ENCODE assay signal across 8 mouse cellular contexts in genomic region chr7:44304775-44305641, GRCm38 (mm10). TPM values are rescaled to one million over a fixed set of nuclear protein-coding genes. Genes with fewer than 3 reads are reported as not detected.
A peak's percentile ranks its signal among the peaks of the same experiment; 100 is the strongest.
DNase-seq lines count a peak whose midpoint lies in the region; ATAC-seq and TF ChIP-seq lines count a peak whose summit lies in the region.

No protein-coding gene starts in this region.

- H3K4me1 ChIP-seq in ES-E14 (ENCODE audit: control insufficient read depth in 2 of 2, insufficient read depth in 2 of 2, low read length in 2 of 2, poor library complexity in 1 of 2): peaks cover 1 to 18% of the 10 kb centered on the region in 2 experiments; a peak in 3 of 4 replicates
- peaks cover 12% of the 10 kb centered on the region for H3K4me1 ChIP-seq in forebrain, embryonic 15.5 days
- H3K4me1 ChIP-seq in lung, adult 2 months (ENCODE audit: control insufficient read depth, insufficient read depth, low read length): peaks cover 3% of the 10 kb centered on the region; the same call in 1 of the 2 replicates

- H3K9ac ChIP-seq in ES-E14 (ENCODE audit: insufficient read depth, low read depth, low read length, poor library complexity, severe bottlenecking): peak overlapping the region; percentile 97
- H3K9ac ChIP-seq in forebrain, embryonic 15.5 days (replicated peaks): peak overlapping the region; percentile 92

- WGBS in forebrain, embryonic 15.5 days: under 1% methylated on average over 49 of the region's 49 CpGs
- WGBS in lung, adult 2 months: under 1% methylated on average over 49 of the region's 49 CpGs

- intact Hi-C loops in heart, postnatal 25 days (cut with DNase I): loop anchor here (5.0 kb wide), 1 partner anchor 43 kb away; the partner anchor contains the start of gene Gm15517

- in situ Hi-C loops in ES-E14 (cut with MboI; ENCODE audit: low sequenced_read_pairs in 2 of 2, unreplicated experiment in 2 of 2): no loop called here

- peak; percentile 92 for TF ChIP-seq POLR2A in lung, adult 2 months (IDR thresholded peaks at IDR 0.05; ENCODE audit: borderline replicate concordance, extremely low read depth, low read depth, low read length)

- peak; percentile 95 for ATAC-seq in forebrain, embryonic 15.5 days (replicated peaks)
- peak; percentile 84 for ATAC-seq in neutrophil, adult 5-6 weeks (ENCODE audit: extremely low read depth, insufficient number of reproducible peaks, low FRiP score, poor library complexity, severe bottlenecking)

- peak overlapping the region; percentile 75 to 81 for H3K4me3 ChIP-seq in ES-E14 (ENCODE audit: insufficient read depth in 1 of 2, low read depth in 1 of 2, low read length in 2 of 2, poor library complexity in 1 of 2, severe bottlenecking in 1 of 2)
- H3K4me3 ChIP-seq in forebrain, embryonic 15.5 days: peak overlapping the region; percentile 63
- H3K4me3 ChIP-seq in lung, adult 2 months (replicated peaks; ENCODE audit: extremely low read depth, low read depth, low read length): peak overlapping the region; percentile 76

- peak; percentile 100 for DNase-seq in ES-E14 (ENCODE audit: low read depth, low spot score)
- DNase-seq in cerebellum, adult 11-12 months: peak; percentile 100
- DNase-seq in heart, postnatal 25 days (ENCODE audit: low spot score): peak; percentile 94
- peak; percentile 96 to 98 for DNase-seq in layer of hippocampus, adult 18-20 months (ENCODE audit: low spot score in 2 of 2)
- peak; percentile 95 for DNase-seq in lung, adult 2 months
- DNase-seq in thymus, adult 18-20 months: peak; percentile 91 to 96

- H3K27me3 ChIP-seq in forebrain, embryonic 15.5 days: no peaks in the 10 kb centered on the region

- peak overlapping the region; percentile 62 for H3K4me2 ChIP-seq in forebrain, embryonic 15.5 days (replicated peaks)

- H3K36me3 ChIP-seq in ES-E14 (ENCODE audit: control insufficient read depth, insufficient read depth, low read length, poor library complexity, severe bottlenecking): no peaks in the 10 kb centered on the region
- H3K36me3 ChIP-seq in forebrain, embryonic 15.5 days: no peaks in the 10 kb centered on the region

- peak overlapping the region; percentile 78 for H3K27ac ChIP-seq in ES-E14 (ENCODE audit: insufficient read depth, low read depth, low read length, poor library complexity, severe bottlenecking)
- peak overlapping the region; percentile 93 for H3K27ac ChIP-seq in forebrain, embryonic 15.5 days (replicated peaks)

- H3K9me3 ChIP-seq in ES-E14 (ENCODE audit: control insufficient read depth, insufficient read depth, low read depth, low read length): no peaks in the 10 kb centered on the region
- no peaks in the 10 kb centered on the region for H3K9me3 ChIP-seq in forebrain, embryonic 15.5 days

- TF ChIP-seq CTCF in lung, adult 2 months (IDR thresholded peaks at IDR 0.05; ENCODE audit: insufficient read depth, low read length): no peak

TF ChIP-seq in ES-E14, 5 proteins besides CTCF, POLR2A, EP300 and RAD21:
- TF ChIP-seq MAFK (IDR thresholded peaks at IDR 0.05; ENCODE audit: insufficient read depth, low read depth, low read length) (no peak), HCFC1 (IDR thresholded peaks at IDR 0.05; ENCODE audit: borderline replicate concordance, insufficient read depth, low read length) (peak; percentile 61; the same call in 1 of the 2 replicates), ZNF384 (IDR thresholded peaks at IDR 0.05; ENCODE audit: low read depth, low read length) (no peak), CHD2 (IDR thresholded peaks at IDR 0.05; ENCODE audit: low read depth, low read length) (peak; percentile 98)

RNA-seq across cellular contexts. Expression of gene Clec11a, which starts 1.7 kb away (rescaled TPM):
- total RNA-seq in ES-E14 (2012; rRNA removed): 2.2 TPM in 2 replicates
- 3.7 TPM in 2 replicates for polyA plus RNA-seq in forebrain, embryonic 15.5 days (2015; fragmentation: Nextera tagmentation; extraction: Ambion mirVana)
- 1 to 10 TPM in 1 of 2 experiments, under 1 TPM in 1; 0.87 to 1.0 TPM for total RNA-seq in heart, postnatal 25 days (2021)
- 1 to 10 TPM; 3.3 to 3.6 TPM for total RNA-seq in layer of hippocampus, adult 18-20 months (2021)
- 9.4 and 11.5 TPM in 2 replicates for polyA plus RNA-seq in lung, adult 2 months (2012; rRNA removed)
- 3.3 and 4.3 TPM in 2 replicates for total RNA-seq in neutrophil, adult 5-6 weeks (2017)

RNA-seq across cellular contexts. Expression of gene Shank1, which starts 5.0 kb away (rescaled TPM):
- 1.0 and 1.5 TPM in 2 replicates for total RNA-seq in ES-E14 (2012; rRNA removed)
- 22.0 and 24.2 TPM in 2 replicates for polyA plus RNA-seq in forebrain, embryonic 15.5 days (2015; fragmentation: Nextera tagmentation; extraction: Ambion mirVana)
- total RNA-seq in heart, postnatal 25 days (2021): 1 to 10 TPM; 1.6 to 2.0 TPM
- 100 to 1,000 TPM; 626 to 653 TPM for total RNA-seq in layer of hippocampus, adult 18-20 months (2021)
- 0.44 and 0.65 TPM in 2 replicates for polyA plus RNA-seq in lung, adult 2 months (2012; rRNA removed)
- total RNA-seq in neutrophil, adult 5-6 weeks (2017): 2.1 and 5.9 TPM in 2 replicates

RNA-seq across cellular contexts. Expression of gene Gm15517, which starts 43.8 kb away (rescaled TPM):
- total RNA-seq in ES-E14 (2012; rRNA removed): 1.4 TPM in 1 of 2 replicates, not detected in the other
- not detected in 2 replicates for polyA plus RNA-seq in forebrain, embryonic 15.5 days (2015; fragmentation: Nextera tagmentation; extraction: Ambion mirVana)
- total RNA-seq in heart, postnatal 25 days (2021): not detected
- total RNA-seq in layer of hippocampus, adult 18-20 months (2021): not detected
- not detected in 2 replicates for polyA plus RNA-seq in lung, adult 2 months (2012; rRNA removed)
- total RNA-seq in neutrophil, adult 5-6 weeks (2017): not detected in 2 replicates

RNA-seq across cellular contexts. Expression of gene Acp4, which starts 47.8 kb away (rescaled TPM):
- 0.18 and 0.58 TPM in 2 replicates for total RNA-seq in ES-E14 (2012; rRNA removed)
- polyA plus RNA-seq in forebrain, embryonic 15.5 days (2015; fragmentation: Nextera tagmentation; extraction: Ambion mirVana): not detected in 2 replicates
- total RNA-seq in heart, postnatal 25 days (2021): not detected
- not detected for total RNA-seq in layer of hippocampus, adult 18-20 months (2021)
- polyA plus RNA-seq in lung, adult 2 months (2012; rRNA removed): not detected in 2 replicates
- not detected in 2 replicates for total RNA-seq in neutrophil, adult 5-6 weeks (2017)

RNA-seq across cellular contexts. Expression of gene 2410002F23Rik, which starts 58.5 kb away (rescaled TPM):
- total RNA-seq in ES-E14 (2012; rRNA removed): 127 and 194 TPM in 2 replicates
- 219 and 222 TPM in 2 replicates for polyA plus RNA-seq in forebrain, embryonic 15.5 days (2015; fragmentation: Nextera tagmentation; extraction: Ambion mirVana)
- total RNA-seq in heart, postnatal 25 days (2021): 10 to 100 TPM; 14.1 to 14.5 TPM
- 10 to 100 TPM; 78.3 to 89.3 TPM for total RNA-seq in layer of hippocampus, adult 18-20 months (2021)
- polyA plus RNA-seq in lung, adult 2 months (2012; rRNA removed): 60.0 and 63.7 TPM in 2 replicates
- 55.9 and 59.7 TPM in 2 replicates for total RNA-seq in neutrophil, adult 5-6 weeks (2017)

Comparison
In these comparisons a context has a peak if more than half of its experiments do, and no peak if none do; other contexts are left out.
1. Peak in every context shown above with its lines: DNase-seq, ATAC-seq, H3K4me3 ChIP-seq and H3K27ac ChIP-seq.
2. RNA of gene Shank1, which starts 5.0 kb away (total RNA-seq): 626 to 653 TPM in layer of hippocampus, adult 18-20 months; 2.1 to 5.9 TPM in neutrophil, adult 5-6 weeks, 1.6 to 2.0 TPM in heart, postnatal 25 days and 1.0 to 1.5 TPM in ES-E14; every median in the first group is over 10 times any median in the second.